Mouse (Mus musculus): Measurements from ENCODE around the gene Prox1. TPM values are rescaled to one million over a fixed set of nuclear protein-coding genes. Genes with fewer than 3 reads are reported as not detected.

The Prox1 gene
- polyA plus RNA-seq, 1 experiment from 2014 or later: 10.1 TPM

DNA sequence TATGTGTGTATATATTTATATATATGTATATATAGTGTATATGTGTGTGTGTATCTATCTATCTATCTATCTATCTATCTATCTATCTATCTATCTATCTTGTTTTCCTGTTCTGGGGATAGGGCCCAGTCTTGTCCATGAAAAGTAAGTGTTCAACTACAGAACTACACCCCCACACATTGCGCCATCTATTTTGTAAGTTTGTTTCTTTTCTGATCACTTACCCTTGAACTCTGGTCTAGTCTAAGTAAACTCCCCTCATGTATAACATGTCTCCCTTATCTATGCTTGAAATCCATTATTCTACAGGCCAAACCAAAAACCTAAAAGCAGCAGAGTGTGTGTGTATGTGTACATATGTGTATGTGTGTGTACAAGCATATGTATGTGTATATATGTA, 62.9 kb downstream of the Prox1 start:
- Histone ChIP-seq H3K36me3 (no peaks in the 10 kb centered on the region), H3K9me3 (no peaks in the 10 kb centered on the region), H3K4me1 (no peaks in the 10 kb centered on the region), H3K4me3 (no peak overlapping the region), H3K4me2 (replicated peaks) (no peak overlapping the region), H3K27me3 (no peaks in the 10 kb centered on the region), H3K9ac (replicated peaks) (no peak overlapping the region), H3K27ac (replicated peaks) (no peak overlapping the region)
- WGBS: 94% methylated on average over 1 of the region's 1 CpGs
- ATAC-seq (replicated peaks): no peak

DNA sequence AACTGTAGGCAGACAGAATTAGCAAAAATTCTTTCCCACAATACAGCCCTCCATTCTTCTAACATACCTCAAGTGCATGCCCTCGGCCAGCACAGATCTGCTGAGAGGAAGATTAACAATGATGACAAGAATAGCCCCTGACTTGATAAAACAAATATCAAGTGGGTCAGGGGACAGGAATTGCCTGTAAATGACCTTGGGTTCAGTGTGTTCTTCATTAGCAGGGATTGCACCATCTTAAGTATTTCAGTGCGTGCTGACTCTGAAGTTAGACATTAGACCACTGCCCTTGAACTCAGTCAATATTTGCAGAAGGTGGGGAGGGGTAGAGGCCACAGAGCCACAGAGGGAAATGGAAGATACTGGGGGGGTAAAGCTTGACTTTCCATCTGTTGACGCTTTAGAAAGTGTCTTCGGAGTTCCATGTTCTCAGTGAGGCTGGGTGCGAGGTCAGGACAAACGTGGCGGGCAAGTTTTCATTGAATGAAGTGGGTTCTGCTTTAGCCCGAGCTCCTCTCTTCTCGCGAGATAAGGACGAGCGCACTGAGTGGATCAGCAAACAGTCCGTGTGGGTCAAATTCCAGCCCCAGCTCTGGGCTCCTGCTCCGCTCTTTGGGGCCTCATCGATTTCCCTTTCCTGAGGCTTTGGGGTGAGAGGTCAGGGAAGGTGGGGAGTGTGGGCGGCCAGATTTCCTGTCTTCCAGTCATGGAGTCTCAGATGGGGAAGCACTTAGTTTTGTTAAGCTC, 63.7 kb downstream of the Prox1 start:
- H3K4me1 ChIP-seq: no peaks in the 10 kb centered on the region
- no peak for ATAC-seq (replicated peaks)
- H3K36me3 ChIP-seq: no peaks in the 10 kb centered on the region
- H3K27me3 ChIP-seq: no peaks in the 10 kb centered on the region
- no peaks in the 10 kb centered on the region for H3K9me3 ChIP-seq
- H3K4me2 ChIP-seq (replicated peaks): no peak overlapping the region
- WGBS: 90% methylated on average over 16 of the region's 16 CpGs
- no peak overlapping the region for H3K4me3 ChIP-seq
- H3K9ac ChIP-seq (replicated peaks): no peak overlapping the region
- H3K27ac ChIP-seq (replicated peaks): no peak overlapping the region

DNA sequence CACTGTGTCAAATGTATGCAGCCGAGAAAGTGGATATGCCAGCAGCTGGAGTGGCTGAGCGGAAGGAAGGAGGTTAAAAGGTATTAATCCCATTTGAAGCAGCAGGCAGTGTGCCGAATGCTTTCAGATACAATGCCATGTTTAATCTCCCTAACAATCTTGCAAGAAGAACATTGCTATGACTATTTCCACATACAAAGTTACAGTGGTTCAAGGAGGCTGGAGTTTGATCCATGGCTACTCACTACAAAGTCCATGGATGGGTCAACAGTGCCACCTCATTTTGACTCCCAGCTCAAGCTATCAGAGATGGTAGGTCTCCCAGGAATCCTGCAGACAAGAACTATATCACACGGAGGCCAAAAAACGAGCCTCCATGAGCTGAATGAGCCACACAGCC, 64.5 kb downstream of the Prox1 start:
- Histone ChIP-seq H3K36me3 (no peaks in the 10 kb centered on the region), H3K4me3 (no peak overlapping the region), H3K27ac (replicated peaks) (no peak overlapping the region), H3K4me2 (replicated peaks) (no peak overlapping the region), H3K27me3 (no peaks in the 10 kb centered on the region), H3K4me1 (no peaks in the 10 kb centered on the region), H3K9me3 (no peaks in the 10 kb centered on the region), H3K9ac (replicated peaks) (no peak overlapping the region)
- 64% methylated on average over 5 of the region's 5 CpGs for WGBS
- no peak for ATAC-seq (replicated peaks)

GRCm38 (mm10) chr1:190093326-190093725, 77.2 kb downstream of the Prox1 start:
- no peaks in the 10 kb centered on the region for H3K4me1 ChIP-seq
- no peaks in the 10 kb centered on the region for H3K36me3 ChIP-seq
- no peak overlapping the region for H3K4me3 ChIP-seq
- no peaks in the 10 kb centered on the region for H3K9me3 ChIP-seq
- ATAC-seq (replicated peaks): no peak
- no peak overlapping the region for H3K27ac ChIP-seq (replicated peaks)
- no peaks in the 10 kb centered on the region for H3K27me3 ChIP-seq
- H3K4me2 ChIP-seq (replicated peaks): no peak overlapping the region
- no peak overlapping the region for H3K9ac ChIP-seq (replicated peaks)
- 70% methylated on average over 9 of the region's 9 CpGs for WGBS

DNA sequence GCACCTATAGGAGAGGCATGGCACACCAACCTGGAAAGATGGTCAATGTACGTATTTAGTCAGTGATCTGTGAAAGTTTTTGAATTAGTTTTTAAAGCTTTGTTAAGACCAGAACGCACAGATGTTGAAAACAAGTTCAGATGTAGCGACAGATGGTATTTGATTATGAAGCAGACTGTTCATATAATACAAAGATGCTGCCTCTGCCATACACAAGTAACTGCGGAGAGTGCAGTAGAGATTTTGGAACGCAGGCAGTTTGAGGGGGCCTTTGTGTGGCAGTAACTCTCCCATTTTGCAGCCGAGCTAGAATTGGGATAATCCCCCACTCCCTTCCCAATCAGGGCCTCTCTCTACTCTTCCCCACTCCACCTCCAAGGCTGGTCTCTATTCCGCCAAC, 78.4 kb downstream of the Prox1 start:
- H3K27ac ChIP-seq (replicated peaks): no peak overlapping the region
- 59% methylated on average over 7 of the region's 7 CpGs for WGBS
- H3K36me3 ChIP-seq: no peaks in the 10 kb centered on the region
- no peaks in the 10 kb centered on the region for H3K9me3 ChIP-seq
- no peak overlapping the region for H3K4me2 ChIP-seq (replicated peaks)
- no peak overlapping the region for H3K9ac ChIP-seq (replicated peaks)
- no peaks in the 10 kb centered on the region for H3K4me1 ChIP-seq
- no peaks in the 10 kb centered on the region for H3K27me3 ChIP-seq
- ATAC-seq (replicated peaks): no peak
- no peak overlapping the region for H3K4me3 ChIP-seq

DNA sequence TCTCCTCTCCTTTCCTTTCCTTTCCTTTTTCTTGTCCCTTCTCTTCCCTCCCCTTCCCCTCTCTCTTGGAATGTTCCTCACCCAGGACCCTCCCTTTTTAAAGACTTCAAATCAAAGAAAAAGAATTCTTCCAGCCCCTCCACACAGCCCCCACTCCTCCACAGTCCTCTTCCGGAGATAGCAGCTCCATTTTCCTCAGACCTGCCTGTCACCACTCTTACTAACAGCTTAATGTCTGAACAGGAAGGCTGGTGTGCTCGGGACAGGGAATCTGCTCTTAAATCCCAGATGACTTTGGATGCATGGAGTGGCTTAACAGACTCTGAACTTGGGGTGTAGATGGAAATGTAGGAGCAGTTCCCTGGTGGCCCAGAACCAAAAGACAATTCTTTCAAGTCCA, 81.6 kb downstream of the Prox1 start:
- no peak overlapping the region for H3K4me2 ChIP-seq (replicated peaks)
- H3K36me3 ChIP-seq: no peaks in the 10 kb centered on the region
- H3K4me3 ChIP-seq: no peak overlapping the region
- ATAC-seq (replicated peaks): no peak
- H3K9ac ChIP-seq (replicated peaks): no peak overlapping the region
- H3K27ac ChIP-seq (replicated peaks): no peak overlapping the region
- H3K27me3 ChIP-seq: no peaks in the 10 kb centered on the region
- 64% methylated on average over 2 of the region's 2 CpGs for WGBS
- H3K4me1 ChIP-seq: no peaks in the 10 kb centered on the region
- no peaks in the 10 kb centered on the region for H3K9me3 ChIP-seq

DNA sequence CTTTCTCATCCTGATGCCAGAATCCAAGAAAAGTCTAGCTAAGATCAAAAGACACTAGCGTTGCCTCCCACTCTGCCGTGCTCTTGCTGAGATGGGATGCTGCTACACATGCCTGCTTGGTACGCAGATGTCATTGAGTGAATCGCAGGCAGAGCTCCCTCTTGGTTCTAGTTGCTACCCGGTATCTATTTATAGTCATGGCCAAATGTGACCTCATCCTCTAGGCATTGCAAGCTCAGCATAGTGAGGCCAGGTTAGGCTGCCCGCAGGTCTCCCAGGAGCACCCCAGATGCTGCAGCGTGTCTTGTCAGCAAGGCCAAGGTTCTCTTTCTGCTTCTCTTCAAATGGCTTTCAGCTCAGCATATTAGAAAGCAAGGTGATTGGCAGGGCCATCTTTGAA, 84.8 kb downstream of the Prox1 start:
- Histone ChIP-seq H3K27me3 (no peaks in the 10 kb centered on the region), H3K4me2 (replicated peaks) (no peak overlapping the region), H3K9ac (replicated peaks) (no peak overlapping the region), H3K4me3 (no peak overlapping the region), H3K36me3 (no peaks in the 10 kb centered on the region), H3K27ac (replicated peaks) (no peak overlapping the region), H3K4me1 (no peaks in the 10 kb centered on the region), H3K9me3 (no peaks in the 10 kb centered on the region)
- 92% methylated on average over 7 of the region's 7 CpGs for WGBS
- no peak for ATAC-seq (replicated peaks)

DNA sequence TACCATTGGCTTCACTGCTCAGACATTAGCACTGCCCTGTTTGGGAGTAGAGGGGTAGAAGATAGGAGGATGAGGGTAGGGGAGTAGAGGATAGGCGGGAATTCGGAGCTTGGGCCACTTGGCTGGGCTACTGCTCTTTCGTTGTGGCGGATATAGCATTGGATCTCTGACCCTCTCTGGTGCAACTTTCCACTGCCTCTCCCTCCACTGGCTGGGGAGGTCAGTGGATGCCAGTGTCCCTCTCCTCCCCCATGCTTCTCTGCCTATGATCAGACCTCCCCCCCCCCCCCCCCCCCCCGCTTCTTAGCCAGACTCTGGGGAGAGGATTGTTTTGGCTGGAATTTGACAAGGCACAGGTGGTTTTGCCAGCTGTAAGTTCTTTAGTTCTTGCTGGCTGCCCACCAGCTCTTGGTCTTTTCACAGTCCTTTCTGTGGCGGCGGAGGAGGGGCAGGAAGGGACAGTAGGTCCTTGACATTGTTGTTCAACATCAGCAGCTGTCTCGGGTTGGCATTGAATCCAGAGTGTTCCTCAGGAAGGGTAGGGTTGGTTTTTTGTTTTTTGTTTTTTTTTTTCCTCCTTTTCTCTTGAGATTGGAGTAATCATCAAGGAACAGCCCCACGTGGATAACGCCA, 90.8 kb downstream of the Prox1 start:
- H3K9me3 ChIP-seq: no peaks in the 10 kb centered on the region
- no peak overlapping the region for H3K27ac ChIP-seq (replicated peaks)
- no peak overlapping the region for H3K4me3 ChIP-seq
- H3K4me2 ChIP-seq (replicated peaks): no peak overlapping the region
- H3K9ac ChIP-seq (replicated peaks): no peak overlapping the region
- WGBS: 75% methylated on average over 9 of the region's 10 CpGs
- 0 out of 2 replicates have a peak, but pooled peaks cover 2% of the 10 kb centered on the region for H3K4me1 ChIP-seq
- H3K36me3 ChIP-seq: no peaks in the 10 kb centered on the region
- ATAC-seq (replicated peaks): no peak
- no peaks in the 10 kb centered on the region for H3K27me3 ChIP-seq

GRCm38 (mm10) chr1:190076601-190077000, 93.9 kb downstream of the Prox1 start:
- Histone ChIP-seq H3K4me3 (no peak overlapping the region), H3K4me2 (replicated peaks) (no peak overlapping the region), H3K27me3 (no peaks in the 10 kb centered on the region), H3K4me1 (0 out of 2 replicates have a peak, but pooled peaks cover 2% of the 10 kb centered on the region), H3K9ac (replicated peaks) (no peak overlapping the region), H3K27ac (replicated peaks) (no peak overlapping the region), H3K9me3 (no peaks in the 10 kb centered on the region), H3K36me3 (no peaks in the 10 kb centered on the region)
- ATAC-seq (replicated peaks): no peak
- 71% methylated on average over 11 of the region's 11 CpGs for WGBS

Other genes starting within 250 kb of the Prox1 start
- gene Smyd2, start 248.4 kb downstream of the Prox1 start, polyA plus RNA-seq (2015; fragmentation: Nextera tagmentation; extraction: Ambion mirVana): 65.8 and 69.9 TPM in 2 replicates

All from forebrain, embryonic 15.5 days (tissue).